Mouse (Mus musculus) naive thymus-derived CD4-positive, alpha-beta T cell, adult 2 months (primary cell): ENCODE measurements around the gene Spata5.
A peak's percentile ranks its signal among the peaks of the same experiment; 100 is the strongest.
"Not testable (repeated sequence)": the region's sequence is repeated elsewhere in the genome, so short reads cannot be mapped to it uniquely, and the experiment has no call there.

Experiments
- DNase-seq: peaks from one replicate; pipeline ENCODE4 v3.0.0-alpha.2; 2011; ENCODE audit warnings: low read depth

Spata5 gene

DNA sequence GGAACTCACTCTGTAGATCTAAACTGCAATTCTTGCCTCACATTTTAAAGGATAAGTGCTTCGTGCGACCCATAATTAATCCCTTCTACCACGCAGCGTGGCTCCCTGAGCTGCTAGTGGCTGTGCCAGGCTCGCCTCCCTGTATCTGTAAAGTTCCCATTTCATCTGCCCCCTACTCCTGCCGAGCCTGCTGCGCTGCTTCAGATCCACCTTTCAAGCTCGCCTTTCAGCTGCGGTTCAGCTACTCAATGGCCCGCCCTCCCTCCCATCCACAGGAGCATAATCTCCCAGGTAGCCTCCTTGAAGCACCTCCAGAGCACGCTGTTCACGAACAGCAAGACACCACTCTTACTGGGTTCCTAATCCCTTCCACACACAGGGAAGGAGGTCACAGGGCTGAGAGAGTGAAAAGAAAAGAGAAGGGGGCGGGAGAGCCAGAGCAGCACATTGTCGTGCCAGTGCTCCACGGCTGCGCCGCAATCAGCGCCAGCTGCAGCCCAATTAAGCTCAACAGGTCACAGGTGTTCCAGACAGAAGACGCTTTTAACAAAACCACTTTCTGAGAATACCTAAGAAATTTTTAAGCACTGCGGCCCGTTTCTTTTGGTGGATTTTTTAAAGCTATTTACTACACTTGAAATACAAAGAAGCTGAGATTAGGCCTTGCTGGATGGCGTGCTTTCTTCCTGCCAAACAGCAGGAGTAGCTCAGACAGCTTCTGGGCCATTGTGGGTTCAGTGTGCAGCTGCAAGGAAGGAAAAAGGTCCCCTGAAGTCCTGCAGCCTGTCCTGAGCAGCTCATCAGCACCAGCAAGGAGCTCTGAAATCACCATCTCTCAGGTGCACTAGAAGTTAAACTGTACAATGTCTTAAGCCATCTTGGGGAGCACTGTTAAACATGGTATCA lies 150.2 kb downstream of the Spata5 start:
- DNase-seq: no peak

DNA sequence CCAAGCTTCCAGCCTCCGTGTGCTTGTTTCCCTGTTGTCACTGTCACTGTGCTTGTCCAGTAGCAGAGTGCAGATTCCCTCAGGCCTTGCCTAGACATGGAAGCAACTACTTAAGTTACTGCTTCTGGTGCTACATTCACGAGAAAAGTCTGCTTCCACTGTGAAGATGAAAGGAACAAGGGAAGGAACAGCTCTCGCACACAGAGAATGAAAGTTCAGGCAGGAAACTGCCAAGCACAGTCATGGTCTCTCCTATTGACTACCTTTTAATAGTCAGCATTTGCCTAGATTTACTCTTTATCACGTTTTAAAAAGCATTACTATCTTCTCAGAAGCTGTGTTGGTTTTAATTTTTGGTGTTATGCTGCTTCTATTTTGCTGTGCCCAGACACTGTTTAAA lies 151.9 kb downstream of the Spata5 start:
- no peak for DNase-seq

DNA sequence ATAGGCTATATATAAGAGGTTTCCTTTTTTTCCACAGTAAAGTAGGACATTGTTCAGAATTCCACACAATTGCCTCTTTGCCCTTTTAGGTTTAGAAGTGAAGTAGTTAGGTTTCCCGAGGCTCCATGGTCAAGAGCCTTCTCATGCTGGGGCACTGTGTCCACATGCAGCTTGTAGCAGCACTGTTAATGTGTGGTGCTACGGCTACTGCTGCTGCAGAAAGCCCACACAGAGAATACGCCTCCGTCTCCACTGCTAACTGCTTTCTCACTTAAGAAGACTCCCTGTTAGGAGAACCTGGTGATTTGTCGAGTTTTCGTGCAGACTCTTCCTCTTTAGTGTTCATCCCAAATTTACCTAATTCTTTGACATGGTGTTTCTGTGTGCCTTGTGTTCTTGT lies 152.4 kb downstream of the Spata5 start:
- DNase-seq: no peak

DNA sequence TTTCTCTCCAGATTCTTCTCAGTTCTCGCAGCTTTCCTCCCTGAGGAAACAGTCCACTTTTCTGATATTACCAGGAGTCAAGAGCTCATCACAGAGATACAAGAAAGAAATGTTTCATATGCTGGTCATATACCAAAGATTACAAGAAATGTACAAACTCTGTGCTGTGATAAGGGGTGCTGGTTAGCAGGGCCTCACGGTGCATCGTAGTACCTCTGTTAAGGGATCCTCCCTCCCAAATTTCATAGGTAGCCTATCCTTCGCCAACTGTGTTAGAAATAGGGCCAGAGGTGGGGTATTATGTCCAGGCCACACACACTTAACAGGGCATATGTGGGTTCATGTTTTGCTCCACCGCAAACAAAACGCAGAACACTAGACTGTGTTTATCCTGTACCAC lies 157.1 kb downstream of the Spata5 start:
- DNase-seq: no peak

DNA sequence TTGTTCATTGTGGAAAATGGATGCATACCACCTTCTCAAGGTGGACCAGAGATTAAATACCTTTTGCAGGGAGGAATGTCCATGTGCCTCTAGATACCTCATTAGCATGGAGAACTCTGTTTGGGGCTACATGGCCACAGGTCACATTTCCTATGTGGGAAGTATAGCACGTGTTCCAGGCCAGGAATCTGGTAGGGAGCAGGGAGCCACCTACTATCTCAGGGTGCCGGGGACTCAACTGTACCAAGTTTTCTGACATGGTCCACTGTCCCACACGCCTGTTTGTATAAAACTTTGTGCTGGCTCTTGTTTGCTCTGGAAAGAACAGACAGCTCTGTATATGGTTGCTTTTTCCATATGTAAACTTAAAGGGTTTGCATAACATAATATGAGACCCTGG lies 158.0 kb downstream of the Spata5 start:
- no peak for DNase-seq

DNA sequence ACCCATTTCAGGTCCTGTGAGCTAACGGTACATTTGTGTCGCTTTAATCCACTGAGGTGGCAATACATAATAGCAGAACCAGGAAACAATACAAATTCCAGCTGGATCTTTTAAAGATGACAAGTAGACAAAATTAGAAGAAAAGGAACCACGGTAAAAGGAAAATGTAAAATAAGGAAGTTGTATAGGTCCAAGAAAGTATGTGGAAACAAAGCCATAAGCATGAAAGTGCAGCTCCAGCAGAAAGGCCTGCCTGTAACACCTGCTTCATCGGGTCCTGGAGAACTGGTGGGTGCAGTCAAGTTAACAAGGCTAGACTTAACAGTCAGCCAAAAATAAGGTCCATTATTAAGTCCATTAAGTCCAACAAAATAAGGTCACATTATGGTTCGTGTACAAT lies 164.9 kb downstream of the Spata5 start:
- no peak for DNase-seq

DNA sequence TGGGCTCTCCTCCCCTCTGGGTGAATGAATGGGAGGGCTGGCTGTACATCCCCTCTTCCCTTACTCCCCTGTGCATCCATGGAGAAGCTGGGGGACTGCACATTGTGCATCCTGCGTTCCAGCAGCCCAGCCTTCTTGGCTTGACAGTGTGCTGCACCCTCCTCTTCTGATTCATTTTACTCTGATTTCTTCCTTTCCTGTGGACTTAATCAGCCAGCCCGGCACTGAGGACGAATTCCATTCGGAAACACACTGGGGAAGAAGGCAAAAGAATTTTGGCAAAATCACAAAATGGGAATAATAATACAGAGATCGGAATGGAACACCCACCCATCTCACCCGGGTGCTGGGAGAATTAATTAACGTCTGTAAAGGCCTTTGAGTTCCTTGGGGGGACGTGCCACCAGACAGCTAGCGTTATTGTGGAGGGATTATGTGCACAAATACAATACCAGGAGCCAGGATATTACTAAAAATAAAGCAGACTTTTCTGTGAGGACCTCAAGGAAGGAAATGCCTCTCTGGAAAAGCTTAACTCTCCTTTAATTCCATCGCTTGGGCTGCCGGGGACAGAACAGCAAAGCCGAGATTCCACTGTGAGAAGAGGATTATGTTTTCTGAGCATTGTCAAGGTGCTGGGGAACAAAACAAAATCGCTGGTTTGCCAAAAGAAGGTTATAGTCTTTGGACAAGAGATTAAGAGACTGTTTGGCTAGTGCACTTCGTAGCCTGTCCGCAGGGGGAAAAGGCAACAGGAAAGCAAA lies 166.5 kb downstream of the Spata5 start:
- DNase-seq: no peak

DNA sequence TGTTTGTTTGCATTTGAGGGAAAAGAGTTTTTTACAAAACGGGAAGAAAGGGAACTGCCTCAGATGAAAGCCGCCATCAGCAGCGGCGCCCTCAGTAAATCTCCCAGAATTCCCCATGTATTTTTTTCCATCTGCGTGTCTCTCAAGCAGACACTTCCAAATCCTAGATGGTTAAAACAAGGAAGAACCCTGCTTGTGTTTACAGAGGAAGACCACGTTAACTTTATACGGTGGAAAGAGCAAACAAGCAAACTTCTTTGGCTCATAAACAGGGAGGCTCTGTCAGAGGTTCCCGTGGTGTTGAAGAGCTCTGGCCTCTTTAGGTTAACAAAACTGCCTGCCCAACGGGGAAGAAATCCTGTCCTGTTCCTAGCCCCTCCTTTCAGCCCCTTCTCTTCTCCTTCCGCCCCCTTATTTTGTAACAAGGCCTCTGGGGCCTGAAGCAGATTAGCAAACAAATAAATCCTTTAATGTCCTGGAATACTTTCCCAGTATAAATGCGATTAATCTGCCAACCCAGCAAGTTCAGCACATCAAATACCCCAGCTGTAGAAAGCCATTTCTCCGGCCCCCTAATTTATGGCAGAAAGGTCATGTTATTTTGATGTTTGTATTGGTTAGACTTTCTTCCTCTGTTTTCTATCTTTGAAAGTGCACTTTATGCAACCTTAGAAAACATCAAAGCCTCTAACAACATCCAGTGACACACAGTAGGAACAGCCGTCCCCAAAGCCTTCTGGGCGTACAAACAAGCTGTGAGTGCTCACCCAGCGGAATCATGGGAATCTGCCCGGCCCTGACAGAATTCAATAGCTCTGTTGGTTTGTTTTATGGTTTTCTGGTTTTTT lies 167.3 kb downstream of the Spata5 start:
- no peak for DNase-seq

DNA sequence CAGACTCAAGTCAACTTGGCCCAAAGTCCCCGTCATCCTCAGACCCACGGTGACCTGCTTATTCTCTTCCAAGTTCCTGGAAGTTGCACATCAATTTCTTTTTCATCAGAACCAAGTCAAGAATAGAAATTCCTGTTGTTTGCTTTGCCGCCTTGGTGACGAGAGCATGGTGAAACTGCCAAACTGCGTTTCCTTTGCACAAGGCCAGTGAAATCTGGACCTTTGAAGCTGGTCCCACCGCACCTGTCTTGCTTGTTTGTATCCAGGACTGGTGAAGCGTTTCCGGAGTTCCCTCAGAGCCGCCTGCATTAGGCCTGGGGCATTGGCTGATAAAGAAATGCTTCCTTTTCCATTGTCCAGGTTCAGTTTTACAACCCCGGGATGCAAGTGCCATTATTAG lies 176.0 kb downstream of the Spata5 start:
- DNase-seq: no peak

DNA sequence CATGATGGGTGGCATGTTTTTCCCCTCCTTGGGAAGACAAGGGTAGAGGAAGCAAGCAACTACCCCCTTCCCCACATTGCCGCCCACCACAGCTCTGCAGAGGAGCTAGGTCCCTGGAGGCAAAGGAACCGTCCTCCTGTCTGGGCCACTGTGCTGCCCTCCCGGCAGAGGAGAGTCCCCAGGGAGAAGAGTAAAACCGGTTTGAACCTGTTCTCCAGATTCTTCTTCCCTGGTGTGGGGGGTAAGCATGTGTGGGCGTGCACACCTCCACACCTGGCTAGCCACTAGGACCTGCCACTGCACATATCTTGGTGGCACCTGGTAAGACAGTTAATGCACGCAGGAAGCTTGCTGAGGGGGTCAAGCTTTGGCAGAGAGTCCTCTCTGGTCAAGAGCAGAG lies 176.8 kb downstream of the Spata5 start:
- DNase-seq: no peak

DNA sequence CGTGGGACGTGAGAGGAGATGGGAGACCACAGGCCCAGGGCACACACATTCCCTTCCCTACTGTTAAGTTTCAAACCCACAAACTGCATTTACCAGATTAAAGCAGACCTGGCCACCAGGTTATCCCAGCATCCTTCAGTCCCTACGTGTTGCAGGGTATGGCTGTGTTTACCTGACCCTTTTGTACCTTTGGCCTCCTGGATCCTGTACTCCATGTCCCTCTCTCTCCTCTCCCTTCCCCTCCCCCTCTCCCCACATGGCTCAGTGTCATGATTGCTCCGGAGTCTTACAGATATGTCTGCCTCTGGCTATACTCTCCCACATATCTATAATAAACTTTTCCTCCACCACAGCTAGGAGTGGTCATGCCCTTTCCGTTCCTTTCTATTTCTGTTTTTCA lies 177.5 kb downstream of the Spata5 start:
- no peak for DNase-seq

DNA sequence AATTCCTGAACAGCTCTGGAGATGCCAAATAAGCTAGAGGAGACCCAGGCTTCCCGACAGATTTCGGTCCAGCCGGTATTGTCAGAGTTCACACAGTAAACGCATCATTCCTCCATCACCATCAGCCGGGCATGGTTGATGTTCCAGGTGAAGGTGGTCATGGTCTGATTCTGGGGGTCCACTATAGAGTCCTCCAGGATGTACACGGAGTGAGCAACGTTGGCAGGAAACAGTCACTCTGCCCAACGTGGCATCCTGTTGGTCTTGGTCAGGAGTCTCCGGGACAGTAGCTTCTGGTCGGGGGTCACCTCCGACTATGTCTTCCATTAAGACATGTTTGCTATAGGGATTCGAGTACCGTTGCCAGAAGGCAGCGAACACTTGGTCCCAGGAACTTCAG lies 179.9 kb downstream of the Spata5 start:
- not testable (repeated sequence) for DNase-seq

DNA sequence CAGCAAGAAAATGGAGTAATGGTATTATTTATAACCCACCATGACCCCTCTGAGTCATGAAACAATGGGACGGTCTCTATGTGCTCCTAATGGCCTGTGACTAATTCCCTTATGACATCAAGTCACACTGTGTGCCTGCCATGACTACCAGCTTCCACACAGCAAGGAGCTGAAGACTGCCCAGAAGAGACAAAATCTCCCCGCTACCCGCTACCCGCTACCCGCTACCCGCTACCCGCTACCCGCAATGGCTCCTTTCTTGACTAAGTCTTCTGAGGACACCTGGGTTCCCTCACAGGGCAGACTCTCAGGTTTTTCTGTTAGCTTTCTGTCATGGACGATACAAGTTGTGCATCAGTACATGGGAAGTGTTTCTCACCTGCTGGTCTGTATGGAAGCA lies 182.7 kb downstream of the Spata5 start:
- no peak for DNase-seq

DNA sequence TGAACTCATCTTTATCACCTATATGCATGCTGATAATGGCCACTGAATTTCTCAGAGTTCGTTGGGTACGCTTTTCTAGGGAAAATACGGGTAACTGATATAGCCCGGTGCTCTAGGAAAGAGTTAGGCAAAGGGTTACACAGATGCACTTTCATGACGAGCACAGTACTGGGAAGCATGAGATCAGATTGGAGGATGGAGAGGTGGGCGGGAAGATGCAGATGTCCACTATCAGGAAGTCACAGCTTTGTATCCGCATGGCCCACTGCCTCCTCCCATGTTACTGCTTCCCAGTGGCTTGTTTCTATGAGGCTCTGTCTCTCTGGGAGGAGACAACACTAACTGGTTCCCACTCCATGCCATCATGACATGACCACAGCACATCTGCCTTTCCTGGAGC lies 183.2 kb downstream of the Spata5 start:
- no peak for DNase-seq

DNA sequence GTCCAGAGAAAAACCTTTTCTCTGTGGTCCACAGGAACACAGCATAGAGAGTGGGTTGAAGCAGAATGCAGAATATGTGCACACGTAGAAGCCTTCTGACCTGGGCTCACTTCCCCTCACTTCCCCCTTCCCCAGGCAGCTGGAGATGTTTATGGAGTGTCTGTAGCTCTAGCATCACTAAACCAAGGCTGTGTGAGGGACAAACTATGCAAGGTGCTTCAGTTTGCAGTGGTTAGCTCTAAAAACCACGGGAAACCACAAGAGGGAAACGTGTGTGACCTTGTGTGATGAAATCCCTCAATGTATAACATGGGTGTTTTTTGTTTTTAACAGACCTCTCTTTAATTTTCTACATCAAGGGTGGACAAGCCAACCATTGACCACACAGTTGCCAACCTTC lies 183.8 kb downstream of the Spata5 start:
- no peak for DNase-seq

DNA sequence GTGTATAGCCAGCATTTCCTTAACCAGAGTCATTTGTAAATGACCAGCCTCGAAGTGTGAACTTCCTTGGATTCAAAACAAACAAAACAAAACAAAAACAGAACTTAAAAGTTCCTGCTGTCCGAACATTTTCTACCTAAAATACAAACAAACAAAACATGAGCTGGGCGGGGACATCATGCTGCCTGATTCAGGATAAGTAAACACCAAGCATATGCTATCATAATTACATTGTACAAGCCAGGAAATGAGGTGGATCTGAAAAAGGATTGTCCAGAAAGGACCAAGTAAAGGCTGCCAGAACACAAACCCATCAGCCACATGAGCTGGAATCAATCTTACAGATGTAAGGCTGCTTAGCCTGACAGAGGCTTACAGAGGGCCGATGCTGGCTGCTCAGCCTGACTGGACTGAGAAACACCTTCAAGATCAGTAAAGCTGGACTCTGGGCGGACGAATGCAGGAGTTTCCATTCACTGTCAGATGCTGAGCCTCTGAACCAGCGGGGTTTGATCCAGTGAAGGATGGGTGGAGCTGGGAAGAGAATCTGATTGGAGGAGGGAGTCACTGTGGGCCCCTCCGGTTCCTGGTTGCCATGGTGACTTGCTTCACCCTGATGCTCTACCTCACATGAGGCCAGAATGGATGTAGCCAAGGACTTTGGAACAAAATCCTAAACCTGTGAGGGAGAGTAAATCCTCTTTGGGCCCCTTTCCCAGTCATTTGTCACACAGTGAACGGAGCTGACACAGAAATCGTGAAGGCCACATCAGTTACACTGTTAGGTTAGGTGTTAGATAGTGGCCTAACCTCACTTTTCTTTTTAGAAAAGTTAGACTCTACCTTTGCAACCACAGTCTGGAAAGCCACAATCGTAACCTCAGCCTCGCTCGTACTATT lies 185.5 kb downstream of the Spata5 start:
- DNase-seq: no peak

DNA sequence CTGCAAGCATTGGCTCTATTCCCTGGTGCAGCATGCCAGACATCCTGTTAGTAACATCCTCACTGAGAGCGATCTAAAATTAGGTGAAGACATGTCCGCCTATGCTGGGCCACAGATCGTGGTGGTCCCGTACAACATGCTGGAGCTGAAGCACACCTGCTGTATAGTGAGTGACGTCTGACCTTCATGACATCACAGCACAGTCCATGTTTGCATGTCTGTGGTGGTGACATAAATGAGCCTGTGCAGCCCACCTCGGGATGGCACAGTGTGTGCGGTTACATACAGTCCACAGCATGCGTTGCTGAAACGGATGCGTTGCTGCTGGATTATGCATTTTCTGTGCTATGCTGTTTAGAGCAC lies 186.2 kb downstream of the Spata5 start:
- peak; percentile 18 for DNase-seq

DNA sequence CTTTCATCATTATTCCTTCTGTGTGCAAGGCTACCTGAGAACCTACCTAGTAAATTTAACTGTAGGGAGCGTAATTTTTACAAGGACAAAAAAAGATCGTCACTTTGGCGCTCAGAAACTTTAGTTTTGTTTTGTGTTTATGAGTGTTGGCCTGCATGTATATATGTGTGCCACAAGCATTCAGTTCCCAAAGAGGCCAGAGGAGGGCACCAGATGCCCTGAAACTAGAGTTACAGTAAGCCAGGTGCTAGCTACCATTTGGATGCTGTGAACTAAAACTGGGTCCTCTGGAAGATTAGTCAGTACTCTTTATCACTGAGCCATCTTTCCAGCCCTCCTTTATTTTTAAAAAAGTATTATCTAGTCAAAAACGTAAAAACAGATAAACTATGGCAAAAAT lies 189.2 kb downstream of the Spata5 start:
- DNase-seq: no peak

DNA sequence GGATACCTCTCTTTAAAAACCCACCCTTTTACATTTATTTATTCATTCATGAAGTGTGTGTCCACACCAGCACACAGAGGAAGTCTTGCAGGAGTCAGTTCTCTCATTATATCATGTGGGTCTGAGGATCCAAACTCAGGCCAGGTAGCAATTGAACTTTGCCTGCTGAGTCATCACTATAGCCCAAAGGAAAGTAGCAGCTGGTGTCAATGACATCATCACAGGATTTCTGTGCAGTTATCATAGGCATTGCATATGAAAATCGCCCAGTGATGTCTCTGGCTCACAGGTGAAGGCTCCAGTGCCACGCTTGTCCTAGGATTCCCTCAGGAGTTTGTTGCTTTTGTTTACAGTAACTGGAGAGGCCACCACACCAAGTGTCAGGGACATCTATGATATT lies 191.0 kb downstream of the Spata5 start:
- no peak for DNase-seq

DNA sequence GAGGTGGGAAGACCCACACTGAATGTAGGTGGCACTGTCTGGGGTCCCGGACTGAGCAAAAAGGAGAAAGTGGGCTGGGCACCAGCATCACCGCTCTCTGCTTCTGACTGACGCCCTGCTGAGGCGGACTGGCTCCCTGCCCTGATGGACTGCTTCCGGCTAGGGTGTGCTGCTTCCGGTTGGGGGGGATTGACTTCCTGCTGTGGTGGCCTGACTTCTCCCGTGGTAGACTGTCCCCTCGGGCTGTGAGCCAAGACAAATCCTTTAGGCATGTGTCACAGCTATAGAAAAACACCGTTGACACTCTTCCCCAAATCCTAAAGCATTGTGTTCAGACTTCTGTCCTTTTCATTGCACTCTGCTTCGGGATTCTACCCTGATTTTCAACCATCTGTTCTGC lies 194.0 kb downstream of the Spata5 start:
- no peak for DNase-seq

DNA sequence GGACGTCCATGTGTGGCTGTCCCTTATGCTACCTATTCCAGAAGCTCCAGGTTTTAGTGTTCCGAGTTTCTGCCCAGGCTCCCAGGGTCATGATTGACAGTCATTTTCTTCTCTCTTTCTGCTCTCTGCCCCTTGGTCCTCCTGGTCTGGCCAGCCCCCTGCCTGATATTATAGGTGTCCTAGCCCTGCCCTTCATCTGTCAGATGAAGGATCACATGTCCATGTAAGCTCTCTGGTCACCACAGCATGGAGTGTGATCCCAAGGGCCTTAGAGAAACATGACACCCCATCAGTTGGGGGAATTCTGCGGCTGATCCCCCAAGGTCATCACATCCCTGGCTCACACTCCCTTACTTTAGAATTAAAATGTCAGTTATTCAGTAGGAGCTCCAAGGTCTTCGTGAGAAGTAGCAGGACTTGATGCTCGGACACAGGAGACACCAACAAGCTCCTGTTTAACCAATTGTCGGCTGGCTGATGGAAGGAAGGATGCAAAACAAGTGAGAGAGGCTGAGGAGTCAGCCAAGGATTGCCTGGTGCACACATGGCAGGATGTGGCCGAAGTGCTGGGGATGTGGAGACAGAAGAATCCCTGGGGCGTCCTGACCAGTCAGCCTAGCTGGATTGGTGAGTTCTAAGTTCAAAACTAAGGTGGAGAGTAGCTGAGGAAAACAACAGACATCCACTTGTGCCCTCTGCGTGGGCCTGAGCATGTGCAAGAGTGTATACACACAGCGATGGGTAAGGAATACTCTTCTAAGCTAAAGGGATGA lies 195.4 kb downstream of the Spata5 start:
- DNase-seq: no peak
